Mouse (Mus musculus) ES-CJ7 (cell line): ENCODE results near the gene 1700014D04Rik.
"Not testable (repeated sequence)": the region's sequence is repeated elsewhere in the genome, so short reads cannot be mapped to it uniquely, and the experiment has no call there.

Experiments
- DNase-seq: peaks from one replicate; pipeline ENCODE4 v3.0.0; 2011; ENCODE audit warnings: low read depth, low spot score

Gene 1700014D04Rik

DNA sequence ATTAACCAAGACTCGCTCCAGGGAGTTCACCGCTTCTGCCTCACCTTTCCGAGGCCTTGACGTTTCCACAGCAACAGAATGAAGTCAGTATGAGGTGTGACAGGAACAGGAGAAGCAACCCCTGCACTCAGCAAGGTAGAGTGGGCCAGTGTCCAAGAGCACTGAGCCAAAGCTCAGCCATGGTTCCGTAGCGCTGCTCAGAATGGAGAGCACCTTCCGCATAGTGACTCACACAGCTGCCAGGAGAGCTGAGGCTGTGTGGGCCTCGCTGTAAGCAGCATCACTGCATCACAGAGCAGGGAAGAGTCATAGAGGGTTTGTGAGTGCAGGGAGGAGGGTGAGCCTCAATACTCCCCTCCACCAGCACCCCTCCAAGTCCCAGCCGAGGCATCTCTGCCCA is at the start of gene 1700014D04Rik:
1700014D04Rik (minus strand) TSS at position 42 of the 400 bp plus-strand sequence.
- DNase-seq, result no peak

DNA sequence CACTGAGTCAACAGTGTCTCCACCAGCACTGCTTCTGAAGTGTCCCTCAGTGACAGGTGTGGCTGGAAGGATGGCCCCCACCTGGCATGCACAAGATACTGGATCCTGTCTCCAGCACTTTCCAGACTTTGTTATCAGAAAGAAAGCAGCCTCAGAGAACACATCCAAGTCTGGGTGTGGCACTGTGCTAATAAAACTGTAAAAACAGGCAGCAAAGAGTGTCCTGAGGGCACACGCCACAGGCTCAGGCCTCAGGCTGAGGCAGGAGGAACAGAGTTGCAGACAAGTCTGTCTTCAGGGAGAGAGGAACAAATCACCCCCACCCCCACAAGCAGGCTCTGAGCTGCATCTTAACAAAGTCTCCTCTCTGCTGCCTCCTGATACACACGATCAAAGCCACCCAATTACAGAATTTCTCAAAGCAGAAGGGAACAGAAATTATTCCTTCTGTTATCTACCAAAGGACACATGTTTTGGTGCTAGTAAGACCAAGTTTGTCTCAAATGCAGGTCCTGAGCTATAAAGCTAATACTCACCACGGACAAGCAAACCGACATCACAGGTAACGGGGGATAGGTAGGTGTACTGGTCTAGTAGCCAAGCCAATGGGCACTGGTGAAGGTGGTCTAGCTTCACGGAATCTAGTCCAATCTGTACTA is 49.4 kb upstream of the 1700014D04Rik start:
- DNase-seq, result no peak

- DNase-seq, result no peak
Observed at GRCm38 (mm10) chr13:59794786-59795185, 48.2 kb upstream of the 1700014D04Rik start.

- DNase-seq, result no peak
Observed at GRCm38 (mm10) chr13:59782145-59782544, 35.6 kb upstream of the 1700014D04Rik start, which contains the start of gene Gm49354. Gene Gm49354 (minus strand): TSS chr13:59782245.

GRCm38 (mm10) chr13:59779744-59780264 is 33.3 kb upstream of the 1700014D04Rik start:
- DNase-seq, result not testable (repeated sequence)

- peak; percentile 46 for DNase-seq
Observed at GRCm38 (mm10) chr13:59779213-59779612, 32.7 kb upstream of the 1700014D04Rik start.

DNA sequence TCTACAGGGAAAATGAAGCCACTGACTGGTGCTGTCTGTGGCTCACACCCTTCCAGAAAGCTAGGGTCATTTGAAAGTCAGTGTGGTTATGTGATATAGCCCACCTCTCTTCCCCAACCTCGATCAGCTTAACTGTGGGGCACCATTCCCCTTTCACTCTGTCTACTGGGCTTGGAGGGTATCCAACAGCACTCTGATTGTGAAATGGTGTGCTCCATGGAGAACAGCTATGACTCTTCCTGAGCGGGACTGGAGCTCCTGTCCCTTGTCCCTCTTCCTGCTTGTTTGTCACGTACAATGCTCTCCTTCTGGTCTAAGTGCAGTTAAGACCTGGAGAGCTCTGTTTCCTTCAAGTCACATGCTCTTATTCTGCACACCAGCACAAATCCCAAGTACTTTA is 28.6 kb upstream of the 1700014D04Rik start:
- DNase-seq, result no peak

DNA sequence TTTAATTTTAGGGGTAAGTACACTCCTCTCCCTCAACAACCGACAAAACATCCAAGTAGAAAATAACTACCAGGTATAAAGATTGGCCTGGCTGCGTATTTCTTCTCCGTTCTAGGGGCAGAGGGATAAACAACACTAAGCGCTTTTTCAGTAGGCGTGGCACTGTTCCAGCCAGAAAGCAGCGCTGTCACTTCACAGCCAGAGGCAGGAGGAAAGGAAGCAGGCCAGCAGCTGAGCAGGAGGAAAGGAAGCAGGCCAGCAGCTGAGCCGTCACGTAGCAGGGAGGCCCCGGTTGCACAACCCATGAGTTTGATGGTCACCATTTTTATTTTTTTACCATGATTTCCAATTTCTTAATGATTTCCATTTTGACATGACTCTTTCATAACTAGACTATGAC is 24.7 kb upstream of the 1700014D04Rik start:
- peak; percentile 19 for DNase-seq

- no peak for DNase-seq
Observed at GRCm38 (mm10) chr13:59770847-59771246, 24.3 kb upstream of the 1700014D04Rik start.

DNA sequence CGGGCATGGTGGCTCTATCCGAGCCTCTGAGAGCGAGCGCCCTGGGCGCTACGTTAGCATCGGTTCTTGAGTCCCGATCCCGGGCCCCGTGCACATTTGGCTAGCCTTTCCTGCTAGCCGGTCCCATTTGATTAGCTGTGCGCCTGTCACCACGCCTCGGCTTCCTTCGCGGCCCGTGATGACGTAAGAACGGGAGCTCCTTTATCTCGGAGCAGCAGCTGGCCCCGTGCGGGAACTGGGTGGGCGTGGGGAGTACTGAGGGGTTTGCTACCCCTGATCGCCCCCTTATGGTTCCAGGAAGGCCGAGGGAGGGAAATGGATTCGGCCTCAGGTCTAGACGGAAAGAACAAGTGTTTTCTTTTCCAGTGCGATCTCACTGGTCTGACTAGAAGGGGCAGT is 23.6 kb upstream of the 1700014D04Rik start:
- DNase-seq, result peak; percentile 95

DNA sequence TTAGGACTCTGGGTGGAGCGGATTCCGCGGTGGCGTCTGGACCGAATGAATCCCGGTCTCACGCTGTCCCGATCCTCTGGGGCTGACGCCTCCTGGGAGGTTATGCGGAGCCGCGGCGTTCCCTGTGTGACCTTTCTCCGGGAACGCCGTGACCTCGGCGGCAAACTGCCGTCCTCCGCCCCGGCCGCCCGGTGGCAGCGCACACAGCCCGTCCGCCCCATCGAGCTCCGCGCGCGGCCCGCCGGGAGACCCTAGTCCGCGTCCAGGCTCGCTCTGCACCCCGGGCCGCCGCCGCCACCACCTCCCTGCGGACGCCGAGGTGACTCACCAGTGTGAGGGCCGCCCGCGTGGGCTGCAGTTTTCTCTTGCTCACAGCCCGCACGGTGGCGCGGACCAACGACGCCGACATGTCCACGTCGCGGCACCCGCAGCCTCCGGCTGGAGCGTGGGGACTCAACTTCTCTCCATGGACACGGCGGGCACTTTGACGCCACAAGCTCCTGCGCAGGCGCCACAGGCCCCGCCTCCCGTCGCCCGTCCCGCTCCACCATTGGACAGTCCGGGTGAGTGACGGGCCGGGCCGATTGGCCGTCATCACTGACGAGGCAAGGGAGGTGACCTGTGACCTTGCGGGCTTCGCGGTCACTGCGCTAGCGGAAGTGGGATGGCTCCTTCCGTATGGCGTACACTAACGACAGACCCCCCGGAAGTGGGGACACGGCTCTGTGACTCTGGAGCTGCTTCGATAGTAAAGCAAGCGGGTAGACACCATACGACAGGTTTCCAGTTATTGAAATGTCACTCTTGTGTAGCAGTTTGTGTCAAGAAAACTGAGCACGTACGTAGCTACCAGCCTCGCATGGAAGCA is 23.0 kb upstream of the 1700014D04Rik start, which contains the start of gene Isca1:
Isca1 (minus strand) TSS at position 515 of the 868 bp plus-strand sequence.
- DNase-seq, result peak; percentile 98

GRCm38 (mm10) chr13:59768531-59768930 is 22.0 kb upstream of the 1700014D04Rik start:
- DNase-seq, result no peak

GRCm38 (mm10) chr13:59766786-59767515 is 20.4 kb upstream of the 1700014D04Rik start:
- no peak for DNase-seq

DNA sequence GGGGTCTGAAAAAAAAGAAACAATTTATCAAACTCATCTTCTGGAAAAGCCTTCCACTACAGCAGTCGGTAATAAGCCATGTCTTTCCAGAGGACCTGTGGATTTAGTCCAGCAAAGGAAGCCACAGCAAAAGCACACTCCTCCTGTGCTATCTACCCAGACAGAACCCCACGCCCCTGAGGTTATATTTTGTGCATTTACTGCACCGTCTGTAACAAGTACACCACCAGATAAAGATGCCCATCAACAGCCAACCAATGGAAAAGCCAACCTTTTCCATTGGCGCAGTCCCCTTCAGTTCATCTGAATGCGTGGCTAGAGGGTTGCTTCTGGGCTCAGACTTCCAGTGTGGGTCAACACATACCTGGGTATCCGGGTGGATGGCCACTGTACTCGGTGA is 16.2 kb upstream of the 1700014D04Rik start:
- no peak for DNase-seq

- no peak for DNase-seq
Observed at GRCm38 (mm10) chr13:59756906-59757305, 10.4 kb upstream of the 1700014D04Rik start.

DNA sequence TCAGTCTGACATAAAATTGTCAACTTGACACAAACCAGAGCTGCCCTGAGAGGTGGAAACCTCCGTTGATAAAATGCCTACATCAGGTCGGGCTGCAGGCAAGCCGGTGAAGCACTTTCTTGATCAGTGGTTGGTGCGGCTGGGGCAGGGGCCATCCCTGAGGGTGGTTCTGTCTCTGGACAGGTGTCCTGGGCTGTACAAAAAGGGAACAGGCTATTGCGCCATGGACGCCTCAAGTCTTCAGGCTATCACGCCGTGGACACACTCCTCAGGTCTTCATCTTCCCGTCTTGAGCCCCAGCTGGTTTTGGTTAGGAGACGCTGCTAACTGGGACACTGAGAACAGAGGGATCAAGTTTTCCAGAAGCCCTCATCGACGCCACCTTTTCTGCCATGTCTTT is 3.8 kb upstream of the 1700014D04Rik start:
- DNase-seq, result no peak

DNA sequence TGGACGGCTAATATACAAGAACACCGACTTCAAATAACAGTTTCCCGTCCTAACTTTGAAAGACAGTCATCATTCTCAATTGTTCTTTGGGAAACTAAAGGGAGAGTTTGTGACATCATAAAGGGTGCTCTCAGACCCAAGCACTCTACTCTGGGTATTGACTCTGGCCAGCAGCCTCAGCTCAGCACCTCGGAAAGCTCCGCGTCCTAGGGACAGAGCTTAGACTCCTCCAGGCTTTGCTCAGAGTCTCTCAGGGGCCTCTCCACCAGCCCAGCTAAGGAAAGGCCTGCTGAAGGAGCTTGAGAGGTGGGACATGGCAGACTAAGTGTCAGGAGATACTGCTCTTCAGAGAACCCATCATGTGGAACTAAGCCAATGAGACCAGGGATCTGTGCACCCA is 388 bp downstream of the 1700014D04Rik start:
- peak; percentile 28 for DNase-seq

DNA sequence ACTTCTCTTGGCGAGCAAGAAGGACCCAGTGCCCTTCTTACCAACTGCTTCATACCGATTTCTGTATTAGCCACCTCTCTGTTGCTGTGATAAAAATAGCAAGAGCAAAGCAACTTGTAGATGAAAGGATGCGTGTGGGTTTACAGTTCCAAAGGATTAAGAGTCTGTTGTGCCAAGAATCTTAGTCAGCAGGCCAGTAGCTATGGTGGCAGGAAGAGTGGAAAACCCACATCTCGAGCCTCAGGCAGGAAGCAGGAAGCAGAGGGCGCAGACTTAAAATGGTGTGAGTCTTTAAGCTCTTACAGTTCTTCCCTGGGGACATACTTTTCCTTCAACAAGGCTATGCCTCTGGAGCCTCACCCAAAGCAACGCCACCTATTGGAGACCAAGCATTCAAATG is 1.1 kb downstream of the 1700014D04Rik start:
- DNase-seq, result no peak

GRCm38 (mm10) chr13:59741697-59742096 is 4.9 kb downstream of the 1700014D04Rik start:
- peak; percentile 43 for DNase-seq

DNA sequence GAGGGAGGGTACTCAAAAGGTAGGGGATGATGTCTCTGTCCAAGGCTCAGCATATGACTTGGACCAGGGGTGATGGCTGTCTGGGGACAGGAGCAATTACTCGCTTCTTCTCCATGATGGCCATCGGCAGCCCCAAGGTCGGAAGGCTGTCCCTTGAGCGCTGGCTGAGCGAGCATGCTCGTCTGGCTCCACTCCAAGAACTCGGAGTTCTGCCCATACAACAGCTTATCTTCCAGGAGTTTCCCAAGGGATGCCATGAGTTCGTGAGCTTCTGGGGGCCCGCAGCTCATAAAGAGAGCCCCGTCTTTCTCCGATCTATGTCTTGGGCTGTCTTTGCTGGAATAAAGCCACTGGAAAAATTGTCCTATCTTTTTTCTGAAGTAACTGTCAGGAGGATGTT is 5.5 kb downstream of the 1700014D04Rik start:
- DNase-seq, result no peak

GRCm38 (mm10) chr13:59739397-59739796 is 7.2 kb downstream of the 1700014D04Rik start:
- no peak for DNase-seq

GRCm38 (mm10) chr13:59738455-59738854 is 8.1 kb downstream of the 1700014D04Rik start:
- no peak for DNase-seq
